Mouse (Mus musculus) hindbrain, embryonic 16.5 days (tissue): ENCODE measurements around the gene Ddt. TPM values are rescaled to one million over a fixed set of nuclear protein-coding genes. Genes with fewer than 3 reads are reported as not detected.
"Not testable (repeated sequence)": the region's sequence is repeated elsewhere in the genome, so short reads cannot be mapped to it uniquely, and the experiment has no call there.

Experiments
- ATAC-seq: fragments of 200-750 bp; cut with Nextera tagmentation; 2 replicates; pipeline ENCODE4 v1.8.0; 2017; ENCODE audit warnings: moderate TSS enrichment, moderate library complexity
- H3K27ac ChIP-seq: fragments of 300-500 bp; sonication (generic); 2 replicates; pipeline ENCODE4 v1.5.1; 2014; ENCODE audit warnings: low read depth, mild to moderate bottlenecking, control low read depth, low read length, moderate library complexity
- H3K27me3 ChIP-seq: fragments of 300-500 bp; sonication (generic); replicated peaks from 2 replicates; pipeline ENCODE4 v1.6.1; 2014; ENCODE audit warnings: low read length; ENCODE audit not compliant: control insufficient read depth, insufficient read depth
- H3K36me3 ChIP-seq: fragments of 300-500 bp; sonication (generic); 2 replicates; pipeline ENCODE4 v1.6.1; 2014; ENCODE audit warnings: mild to moderate bottlenecking, low read length, moderate library complexity, mixed read lengths; ENCODE audit not compliant: control insufficient read depth, insufficient read depth
- H3K4me1 ChIP-seq: fragments of 300-500 bp; sonication (generic); 2 replicates; pipeline ENCODE4 v1.6.1; 2014; ENCODE audit warnings: low read depth, low read length; ENCODE audit not compliant: control insufficient read depth, insufficient read depth
- H3K4me2 ChIP-seq: fragments of 300-500 bp; sonication (generic); 2 replicates; pipeline ENCODE4 v1.6.1; 2014; ENCODE audit warnings: mild to moderate bottlenecking, low read length, control low read depth, moderate library complexity
- H3K4me3 ChIP-seq: fragments of 300-500 bp; sonication (generic); 2 replicates; pipeline ENCODE4 v1.5.1; 2014; ENCODE audit warnings: mild to moderate bottlenecking, low read length, control low read depth, moderate library complexity
- H3K9ac ChIP-seq: fragments of 300-500 bp; sonication (generic); 2 replicates; pipeline ENCODE4 v1.6.1; 2014; ENCODE audit warnings: low read depth, mild to moderate bottlenecking, control low read depth, low read length, moderate library complexity
- H3K9me3 ChIP-seq: fragments of 300-500 bp; sonication (generic); 2 replicates; pipeline ENCODE4 v1.6.1; 2014; ENCODE audit warnings: mild to moderate bottlenecking, low read length, moderate library complexity; ENCODE audit not compliant: control insufficient read depth
- WGBS: fragments of 180-500 bp; shearing (Covaris S2); extraction: QIAGEN DNeasy Blood & Tissue Kit; methylation state at CpG from one replicate; pipeline ENCODE4 v1.1.7; 2014; 5-methylcytosine and 5-hydroxymethylcytosine counted together
- polyA plus RNA-seq: library from polyadenylated mRNA; unstranded; fragments of >200 nt; fragmentation: Nextera tagmentation; extraction: Ambion mirVana; gene quantifications from 2 replicates; pipeline ENCODE4 v1.2.1, GENCODE M21; 2015

Gene Ddt
- polyA plus RNA-seq, 1 experiment from 2014 or later = 89.1 TPM

GRCm38 (mm10) chr10:75777885-75778284, 4.7 kb upstream of the Ddt start:
- Histone ChIP-seq H3K9ac (no peak overlapping the region), H3K4me1 (peaks cover 6% of the 10 kb centered on the region), H3K4me2 (no peak overlapping the region), H3K27me3 (peaks cover 16% of the 10 kb centered on the region), H3K27ac (no peak overlapping the region), H3K4me3 (no peak overlapping the region), H3K36me3 (no peaks in the 10 kb centered on the region), H3K9me3 (no peaks in the 10 kb centered on the region)
- 78% methylated on average over 2 of the region's 2 CpGs for WGBS
- ATAC-seq = no peak

GRCm38 (mm10) chr10:75776562-75776961, 3.3 kb upstream of the Ddt start:
- Histone ChIP-seq H3K27me3 (peaks cover 10% of the 10 kb centered on the region), H3K9ac (no peak overlapping the region), H3K36me3 (no peaks in the 10 kb centered on the region), H3K9me3 (no peaks in the 10 kb centered on the region), H3K4me2 (no peak overlapping the region), H3K4me1 (peaks cover 14% of the 10 kb centered on the region), H3K27ac (no peak overlapping the region), H3K4me3 (no peak overlapping the region)
- no peak for ATAC-seq
- 90% methylated on average over 6 of the region's 6 CpGs for WGBS

DNA sequence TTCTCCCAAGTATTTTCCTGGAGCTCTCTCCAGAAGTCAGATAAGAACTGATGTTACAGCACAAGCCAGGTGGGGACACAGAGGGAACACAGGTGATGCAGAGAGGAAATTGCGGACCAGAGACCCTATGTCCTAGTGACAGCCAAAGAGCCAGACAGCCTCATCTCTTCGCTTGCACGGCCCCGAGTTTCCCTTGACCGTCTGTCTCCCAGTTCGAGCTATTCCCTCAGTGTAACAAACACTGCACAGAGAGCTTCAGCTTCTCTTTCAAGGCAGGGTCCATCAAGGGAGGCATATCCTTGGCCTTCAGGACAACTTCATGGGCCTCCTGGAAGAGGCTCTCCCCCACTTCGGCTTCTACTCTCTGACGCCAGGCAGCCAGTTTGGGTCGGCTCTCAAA, 1.4 kb upstream of the Ddt start:
- H3K4me2 ChIP-seq = no peak overlapping the region
- peaks cover 6% of the 10 kb centered on the region for H3K27me3 ChIP-seq
- 93% methylated on average over 9 of the region's 9 CpGs for WGBS
- H3K36me3 ChIP-seq = no peaks in the 10 kb centered on the region
- H3K9ac ChIP-seq = no peak overlapping the region
- peaks cover 7% of the 10 kb centered on the region for H3K4me1 ChIP-seq
- H3K9me3 ChIP-seq = no peaks in the 10 kb centered on the region
- no peak overlapping the region for H3K4me3 ChIP-seq
- ATAC-seq = no peak
- H3K27ac ChIP-seq = no peak overlapping the region

DNA sequence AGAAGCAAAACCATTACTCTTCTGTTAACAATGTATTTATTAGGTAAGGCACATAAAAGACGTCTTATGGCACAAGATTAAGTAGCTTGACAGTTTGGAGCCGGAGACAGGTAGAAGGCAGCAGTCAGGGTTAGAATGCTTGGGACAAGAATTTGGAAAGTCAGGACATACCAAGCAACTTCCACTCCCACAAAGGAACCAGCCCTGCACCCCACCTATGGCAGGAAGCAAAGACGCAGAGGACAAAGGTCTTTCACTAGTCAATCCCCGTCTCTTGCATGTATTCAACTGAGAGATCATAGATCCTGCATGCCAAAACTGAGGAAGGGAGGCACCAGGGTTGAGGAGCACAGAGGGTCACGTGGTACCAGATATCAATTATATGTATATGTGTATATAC, 888 bp upstream of the Ddt start:
- no peak overlapping the region for H3K27ac ChIP-seq
- no peak overlapping the region for H3K4me2 ChIP-seq
- peaks cover 7% of the 10 kb centered on the region for H3K4me1 ChIP-seq
- no peak for ATAC-seq
- H3K36me3 ChIP-seq = no peaks in the 10 kb centered on the region
- peaks cover under 1% of the 10 kb centered on the region; the same call in 1 of the 2 replicates for H3K27me3 ChIP-seq
- no peak overlapping the region for H3K9ac ChIP-seq
- no peaks in the 10 kb centered on the region for H3K9me3 ChIP-seq
- H3K4me3 ChIP-seq = no peak overlapping the region
- 95% methylated on average over 5 of the region's 5 CpGs for WGBS

DNA sequence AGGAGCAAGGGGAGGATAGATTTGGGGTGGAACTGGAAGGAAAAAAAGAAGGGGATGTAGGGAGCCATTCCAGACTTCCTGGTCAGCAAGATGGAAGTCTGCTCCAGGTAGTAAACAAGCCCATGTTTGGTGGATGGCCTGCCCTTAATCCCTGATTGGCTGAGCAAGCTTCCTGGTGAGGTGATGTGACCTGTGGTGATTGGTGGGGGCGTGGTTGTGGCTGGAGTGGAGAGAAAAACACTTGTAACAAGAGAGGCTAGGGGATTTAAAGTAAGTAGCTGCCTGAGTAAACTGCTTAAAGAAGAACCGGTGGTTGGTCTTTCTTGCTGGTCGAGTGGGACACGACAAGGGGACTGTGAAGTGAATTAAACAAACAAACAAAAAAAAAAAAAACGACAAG, 5.5 kb downstream of the Ddt start:
- H3K4me3 ChIP-seq, H3K9me3 ChIP-seq, H3K36me3 ChIP-seq, H3K4me2 ChIP-seq, ATAC-seq, H3K27ac ChIP-seq, H3K27me3 ChIP-seq, H3K9ac ChIP-seq: not testable (repeated sequence)
- H3K4me1 ChIP-seq = peaks cover 15% of the 10 kb centered on the region
- WGBS = 37% methylated on average over 5 of the region's 5 CpGs

DNA sequence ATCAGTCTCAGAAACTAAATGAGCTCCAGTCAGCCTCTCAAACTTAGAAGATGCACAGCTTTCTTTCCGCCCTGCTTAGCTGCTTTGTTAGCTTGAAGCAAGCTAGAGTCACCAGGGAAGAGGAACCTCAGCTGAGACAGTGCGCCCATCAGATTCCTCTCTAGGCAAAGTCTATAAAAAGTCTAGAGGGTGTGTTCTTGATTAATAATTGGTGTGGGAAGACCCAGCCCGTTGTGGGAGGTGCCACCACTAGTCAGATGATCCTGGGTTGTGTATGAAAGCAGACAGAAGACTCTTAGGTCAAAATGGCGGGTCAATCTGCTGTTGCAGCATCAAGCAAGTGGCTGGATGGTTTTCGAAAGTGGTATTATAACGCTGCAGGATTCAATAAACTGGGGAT, 6.4 kb downstream of the Ddt start:
- Histone ChIP-seq H3K27ac (no peak overlapping the region), H3K9me3 (no peaks in the 10 kb centered on the region), H3K4me1 (peaks cover 12% of the 10 kb centered on the region), H3K4me2 (no peak overlapping the region), H3K36me3 (no peaks in the 10 kb centered on the region), H3K4me3 (no peak overlapping the region), H3K9ac (no peak overlapping the region), H3K27me3 (no peaks in the 10 kb centered on the region)
- ATAC-seq = no peak
- WGBS = 87% methylated on average over 6 of the region's 6 CpGs

DNA sequence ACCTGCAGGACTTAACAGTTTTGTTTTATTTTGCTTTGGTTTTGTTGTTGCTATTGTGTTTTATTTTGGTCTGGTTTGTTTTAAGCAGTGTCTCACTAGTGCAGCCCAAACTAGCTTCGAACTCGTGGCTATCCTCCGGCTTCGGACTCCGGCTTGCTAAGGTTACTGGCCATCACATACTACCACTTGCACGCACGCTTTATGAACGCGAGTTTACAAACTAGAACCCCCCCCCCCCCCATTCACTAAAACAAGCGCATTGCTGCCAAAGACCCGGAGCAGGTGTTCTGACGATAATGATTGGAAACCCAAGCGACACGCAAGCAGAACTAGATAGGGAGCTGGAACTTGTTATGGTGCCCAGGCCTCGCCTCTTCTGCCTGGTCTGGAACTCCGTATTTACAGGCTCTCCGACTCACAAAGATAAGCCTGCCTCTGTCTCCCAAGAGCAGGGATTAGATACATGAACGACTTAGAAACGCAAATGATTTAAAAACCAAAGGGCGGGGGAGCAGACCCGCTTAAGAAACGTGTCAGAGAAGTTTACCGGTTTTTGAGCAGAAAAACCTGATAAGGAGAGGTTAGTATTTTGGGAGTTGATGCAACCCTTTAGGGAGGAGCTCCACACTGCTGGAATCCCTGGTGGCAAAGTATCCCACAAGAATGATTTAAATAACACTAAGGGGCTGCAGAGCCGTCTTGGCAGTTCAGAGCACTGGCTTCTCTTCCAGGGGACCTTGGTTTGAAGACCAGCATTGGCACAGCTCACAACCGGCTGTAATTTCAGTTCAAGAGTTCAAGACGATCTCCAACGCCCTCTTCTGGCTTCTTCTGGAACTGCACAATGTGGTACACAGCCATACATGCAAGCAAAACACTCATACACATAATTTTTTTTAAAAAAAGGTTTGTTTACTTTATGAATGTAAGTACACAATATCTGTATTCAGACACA, 8.4 kb downstream of the Ddt start:
- no peaks in the 10 kb centered on the region for H3K9me3 ChIP-seq
- H3K4me2 ChIP-seq = peak overlapping the region; percentile 66
- peaks cover 12% of the 10 kb centered on the region for H3K4me1 ChIP-seq
- H3K9ac ChIP-seq = peak overlapping the region; percentile 63
- peak overlapping the region; percentile 98 for H3K4me3 ChIP-seq
- peak overlapping the region; percentile 72 for H3K27ac ChIP-seq
- H3K36me3 ChIP-seq = no peaks in the 10 kb centered on the region; the same call in 1 of the 2 replicates
- H3K27me3 ChIP-seq = no peaks in the 10 kb centered on the region
- peak; percentile 10; the same call in 1 of the 2 replicates for ATAC-seq
- 3% methylated on average over 27 of the region's 27 CpGs for WGBS

DNA sequence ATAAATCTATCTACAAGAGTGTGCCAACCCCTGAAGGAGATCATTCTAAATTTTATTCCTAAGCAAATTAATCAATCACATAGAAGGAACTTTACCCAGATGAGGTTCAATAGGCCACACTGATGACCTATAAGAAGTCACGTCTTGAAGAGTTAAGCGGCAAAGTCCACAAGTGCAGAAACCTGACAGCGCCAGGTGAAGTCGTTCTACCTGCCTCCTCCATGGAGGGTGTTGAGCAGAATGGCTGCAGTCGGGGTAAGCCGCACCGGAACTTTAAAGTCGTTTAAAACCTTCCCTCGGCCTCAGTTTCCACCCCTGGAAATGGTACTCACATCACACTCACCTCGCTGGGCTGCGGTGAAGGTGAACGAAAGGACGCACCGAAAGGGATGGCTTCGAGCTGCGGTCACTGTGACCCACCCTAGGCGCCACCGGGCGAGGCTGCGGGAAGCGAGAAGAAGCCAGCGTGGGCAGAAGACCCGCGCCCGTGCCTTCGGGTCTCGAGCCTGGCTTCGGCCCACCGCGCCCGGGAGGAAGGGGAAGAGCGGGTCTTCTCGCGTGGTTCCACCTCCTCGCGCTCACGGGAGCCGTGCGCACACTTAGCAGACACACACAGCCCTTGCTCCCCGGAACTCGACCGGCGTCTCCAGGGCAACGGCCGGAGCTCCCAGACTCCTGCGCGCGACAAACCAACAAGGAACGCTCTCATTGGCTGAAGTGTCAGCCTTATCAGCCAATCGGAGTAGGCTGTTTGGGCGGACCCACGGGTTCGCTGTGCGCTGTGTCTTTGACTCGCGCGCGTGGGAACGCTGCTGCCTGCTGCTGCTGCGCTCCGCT, 9.3 kb downstream of the Ddt start, which contains the start of gene Cabin1:
TSS of gene Cabin1 (minus strand) at position 660 of the 837 bp plus-strand sequence.
- under 1% methylated on average over 51 of the region's 61 CpGs for WGBS
- no peaks in the 10 kb centered on the region for H3K9me3 ChIP-seq
- peak within 1 kb of the TSS; percentile 98 for H3K4me3 ChIP-seq
- H3K27me3 ChIP-seq = no peaks in the 10 kb centered on the region
- ATAC-seq = peak; percentile 99
- peak within 1 kb of the TSS; percentile 86 for H3K4me2 ChIP-seq
- peak within 1 kb of the TSS; percentile 85 for H3K9ac ChIP-seq
- no peaks in the 10 kb centered on the region; the same call in 1 of the 2 replicates for H3K36me3 ChIP-seq
- peak within 1 kb of the TSS; percentile 84 for H3K27ac ChIP-seq
- H3K4me1 ChIP-seq = peaks cover 12% of the 10 kb centered on the region

DNA sequence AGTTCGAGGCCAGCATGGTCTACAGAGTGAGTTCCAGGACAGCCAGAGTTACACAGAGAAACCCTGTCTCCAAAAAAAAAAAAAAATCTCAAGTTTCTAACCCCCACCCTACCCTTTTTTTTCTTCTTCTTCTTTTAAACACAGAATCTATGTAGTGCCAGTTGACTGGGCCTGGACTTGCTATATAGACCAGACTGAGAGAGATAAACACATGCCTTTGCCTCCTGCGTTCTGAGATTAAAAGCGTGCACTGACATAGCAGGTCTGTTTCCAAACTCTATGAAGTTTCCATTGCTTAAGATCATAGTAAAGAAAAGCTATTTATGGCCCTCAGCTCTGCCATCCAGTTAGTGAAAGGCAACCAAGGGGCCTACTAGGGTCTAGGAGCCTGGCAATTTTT, 10.8 kb downstream of the Ddt start:
- H3K27me3 ChIP-seq = no peaks in the 10 kb centered on the region
- H3K4me3 ChIP-seq = no peak overlapping the region
- no peak overlapping the region for H3K27ac ChIP-seq
- 95% methylated on average over 3 of the region's 3 CpGs for WGBS
- peaks cover 12% of the 10 kb centered on the region for H3K4me1 ChIP-seq
- H3K4me2 ChIP-seq = peak overlapping the region; percentile 1; the same call in 1 of the 2 replicates
- no peaks in the 10 kb centered on the region for H3K9me3 ChIP-seq
- no peak for ATAC-seq
- no peak overlapping the region for H3K9ac ChIP-seq
- H3K36me3 ChIP-seq = no peaks in the 10 kb centered on the region; the same call in 1 of the 2 replicates
